Mouse (Mus musculus) bone marrow macrophage, adult 2 months (primary cell): Measurements from ENCODE around the gene Alkbh3. TPM values are rescaled to one million over a fixed set of nuclear protein-coding genes. Genes with fewer than 3 reads are reported as not detected.

Experiments
- H3K27ac ChIP-seq: 2 replicates; pipeline ENCODE4 v1.5.1; 2012; ENCODE audit warnings: low read depth, low read length; ENCODE audit not compliant: insufficient read depth
- H3K4me1 ChIP-seq: 2 replicates; pipeline ENCODE4 v1.6.1; 2012; ENCODE audit warnings: low read length; ENCODE audit not compliant: control insufficient read depth, insufficient read depth
- H3K4me3 ChIP-seq: 2 replicates; pipeline ENCODE4 v1.5.1; 2012; ENCODE audit warnings: mild to moderate bottlenecking, low read length, moderate library complexity; ENCODE audit not compliant: insufficient read depth
- CTCF ChIP-seq: IDR thresholded peaks from 2 replicates; pipeline ENCODE4 v1.5.1; 2012; ENCODE audit warnings: low read depth, mild to moderate bottlenecking, low read length, moderate library complexity
- POLR2A ChIP-seq: IDR thresholded peaks from 2 replicates; pipeline ENCODE4 v1.6.1; 2012; ENCODE audit warnings: mild to moderate bottlenecking, low read depth, low read length, borderline replicate concordance
- polyA plus RNA-seq: library from polyadenylated mRNA; stranded (reverse); fragments of >200 nt; gene quantifications from 2 replicates; pipeline ENCODE4 v1.2.4, GENCODE M21; 2012; ENCODE audit not compliant: missing spikeins, insufficient read depth, insufficient read length

The Alkbh3 gene
- polyA plus RNA-seq, 1 experiment, result 37.4 TPM

DNA sequence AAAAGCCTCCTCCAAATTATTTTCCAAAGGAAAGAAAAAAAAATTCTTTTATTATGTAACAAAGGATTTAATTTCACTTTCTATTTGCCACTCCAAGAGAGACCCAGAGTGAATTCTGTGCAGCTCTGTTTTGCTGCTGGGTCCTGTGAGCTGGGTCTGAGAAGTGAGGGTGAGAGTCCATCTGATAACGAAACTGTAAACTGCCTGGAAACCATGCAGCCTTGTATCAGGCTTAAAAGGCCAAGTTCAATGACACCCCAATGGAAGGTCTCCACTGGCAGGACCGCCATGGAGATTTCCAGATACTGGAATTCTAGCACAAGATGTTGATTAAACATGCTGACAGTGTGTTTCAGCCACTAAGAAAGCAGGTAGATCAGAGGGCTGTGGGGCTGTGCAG is 33.6 kb upstream of the Alkbh3 start:
- Histone ChIP-seq H3K4me1 (peaks cover 34% of the 10 kb centered on the region), H3K4me3 (no peak overlapping the region), H3K27ac (no peak overlapping the region)
- TF ChIP-seq CTCF (no peak), POLR2A (no peak)

DNA sequence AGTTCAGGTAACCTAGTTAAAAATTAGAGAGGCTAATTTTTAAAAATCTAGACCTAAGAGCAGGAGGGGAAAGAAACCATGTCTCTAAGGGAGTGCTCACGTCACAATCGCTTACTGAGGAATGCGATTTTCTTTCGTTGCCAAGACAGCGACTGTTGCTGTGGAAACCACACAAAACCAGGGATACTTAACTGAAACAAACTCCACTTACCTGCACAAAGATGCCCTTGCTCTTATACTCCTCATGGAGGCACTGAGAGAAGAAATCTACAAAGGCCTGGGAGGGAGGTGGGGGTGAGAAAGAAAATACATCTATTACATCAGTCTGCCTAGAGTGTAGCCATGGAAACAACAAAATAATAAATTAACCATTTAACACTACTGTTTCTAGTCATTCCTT is 33.1 kb upstream of the Alkbh3 start:
- no peak overlapping the region for H3K27ac ChIP-seq

DNA sequence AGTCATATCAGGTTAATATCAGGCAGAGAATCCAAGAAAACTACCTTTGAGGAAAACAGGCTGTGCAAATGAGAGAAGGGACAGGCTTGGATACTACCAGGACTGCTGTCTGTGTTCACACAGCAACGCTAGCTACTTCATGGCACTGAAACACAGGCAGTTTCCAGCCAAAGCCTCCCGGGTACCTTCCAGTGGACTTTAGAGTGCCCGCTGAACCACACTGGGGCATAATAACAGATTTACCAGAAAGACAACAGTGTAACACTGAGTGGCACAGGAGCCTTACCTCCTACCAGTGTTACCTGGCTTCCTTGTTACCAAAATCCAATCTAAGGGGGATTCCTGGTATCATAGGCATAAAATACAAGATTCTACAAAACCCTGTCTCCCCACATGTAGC is 31.9 kb upstream of the Alkbh3 start:
- TF ChIP-seq POLR2A (no peak), CTCF (no peak)
- Histone ChIP-seq H3K4me1 (peaks cover 34% of the 10 kb centered on the region), H3K27ac (no peak overlapping the region), H3K4me3 (no peak overlapping the region)

More for the DNA sequence above, 33.1 kb upstream of the Alkbh3 start:
- Histone ChIP-seq H3K4me3 (no peak overlapping the region), H3K4me1 (peaks cover 34% of the 10 kb centered on the region)
- TF ChIP-seq CTCF (no peak), POLR2A (no peak)

DNA sequence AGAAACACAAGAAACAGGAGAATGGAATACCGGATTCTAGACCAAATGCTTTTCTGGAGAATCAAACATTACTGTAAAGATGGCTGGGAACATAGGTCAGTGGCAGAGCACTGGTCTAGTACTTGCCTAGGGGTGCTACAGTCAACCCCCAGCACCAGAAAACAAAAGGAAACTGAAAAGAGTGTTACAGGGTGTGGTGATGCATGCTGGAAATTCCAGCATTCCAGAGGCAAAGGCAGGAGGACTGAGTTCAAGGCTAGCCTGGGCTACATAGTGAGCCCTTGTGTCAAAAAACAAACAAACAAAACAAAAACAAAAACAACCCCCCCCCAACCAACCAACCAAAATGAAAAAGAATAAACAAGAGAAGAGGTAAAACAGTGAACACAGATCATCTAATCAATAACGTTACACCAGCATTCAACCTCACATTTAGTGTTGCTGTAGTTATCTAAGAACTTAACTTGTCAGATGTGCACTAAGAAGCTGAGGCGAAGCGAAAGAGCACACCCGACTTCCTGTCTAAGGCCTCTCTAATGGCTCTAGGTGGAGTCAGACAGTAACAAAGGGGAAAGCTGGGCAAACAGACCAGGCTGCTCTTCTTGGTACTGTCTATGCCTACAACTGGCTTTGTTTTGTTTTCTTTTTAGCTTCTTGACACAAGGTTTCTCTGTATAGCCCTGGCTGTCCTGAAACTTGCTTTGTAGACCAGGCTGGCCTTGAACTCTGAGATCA is 30.0 kb upstream of the Alkbh3 start:
- H3K4me1 ChIP-seq, result peaks cover 23% of the 10 kb centered on the region
- no peak overlapping the region for H3K27ac ChIP-seq
- H3K4me3 ChIP-seq, result no peak overlapping the region
- TF ChIP-seq CTCF, result no peak
- no peak for TF ChIP-seq POLR2A

DNA sequence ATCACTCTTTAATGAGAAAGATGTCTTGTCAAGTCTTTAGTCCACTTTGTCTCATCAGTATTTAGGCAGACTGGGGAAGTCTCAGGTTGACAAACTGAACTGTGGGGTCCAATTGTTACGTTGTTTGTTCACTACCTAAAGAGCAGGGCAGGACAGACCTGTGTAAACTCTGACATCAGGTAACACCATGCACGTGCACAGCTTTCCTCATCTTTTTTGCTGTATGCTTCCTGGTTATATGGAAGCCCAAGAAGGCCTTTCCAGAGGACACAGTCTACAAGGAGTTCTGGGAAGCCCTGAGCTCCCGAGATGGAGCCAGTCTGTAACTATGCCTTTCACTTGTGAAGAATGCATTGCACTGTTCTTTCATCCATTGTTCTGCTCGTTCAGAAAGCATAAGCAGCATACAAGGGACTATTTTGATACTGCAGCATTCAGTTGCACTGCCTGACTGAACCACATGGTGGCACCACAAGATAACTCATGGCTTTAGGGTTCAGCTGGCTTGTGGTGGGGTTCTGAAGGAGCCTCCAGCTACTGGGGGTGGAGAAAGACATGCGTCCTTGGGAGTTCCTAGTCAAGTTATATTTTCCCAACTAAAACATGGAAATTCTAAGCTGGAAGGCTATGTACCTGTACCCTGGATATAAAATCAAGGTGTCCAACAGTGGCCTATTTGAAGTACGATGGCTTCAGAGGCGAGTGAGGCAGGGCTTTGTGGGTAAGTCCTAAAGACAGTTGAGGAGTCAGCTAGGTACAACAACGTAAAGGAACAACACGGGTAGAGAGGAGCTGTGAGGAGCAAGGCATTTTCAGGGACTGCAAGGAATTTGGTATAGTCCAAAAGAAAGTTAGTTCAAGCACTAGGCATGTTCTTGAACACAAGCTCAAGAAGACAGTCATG is 25.1 kb upstream of the Alkbh3 start:
- no peak overlapping the region for H3K27ac ChIP-seq
- H3K4me1 ChIP-seq, result peaks cover 11% of the 10 kb centered on the region
- H3K4me3 ChIP-seq, result no peak overlapping the region
- TF ChIP-seq POLR2A, result no peak
- peak; percentile 68 for TF ChIP-seq CTCF

DNA sequence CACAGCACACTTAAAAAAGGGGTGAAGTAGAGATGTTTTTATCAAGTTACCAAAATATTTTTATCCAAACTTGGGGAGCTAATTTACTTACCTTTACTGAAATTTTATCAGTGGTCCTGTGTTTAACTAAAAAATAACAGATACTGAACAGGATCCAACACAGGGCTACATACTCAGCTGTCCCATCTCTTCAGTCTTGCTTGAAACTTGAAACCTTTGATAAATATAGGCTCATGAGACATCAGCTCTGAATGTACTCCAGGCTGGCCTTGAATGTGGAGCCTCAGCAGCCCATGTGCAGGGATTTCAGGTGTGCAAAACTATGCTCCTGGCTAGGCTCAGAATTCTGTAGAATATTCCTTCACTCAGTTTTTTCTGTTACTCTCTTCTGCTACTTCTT is 20.0 kb upstream of the Alkbh3 start:
- Histone ChIP-seq H3K4me3 (no peak overlapping the region), H3K27ac (no peak overlapping the region), H3K4me1 (no peaks in the 10 kb centered on the region)
- TF ChIP-seq CTCF (no peak), POLR2A (no peak)

DNA sequence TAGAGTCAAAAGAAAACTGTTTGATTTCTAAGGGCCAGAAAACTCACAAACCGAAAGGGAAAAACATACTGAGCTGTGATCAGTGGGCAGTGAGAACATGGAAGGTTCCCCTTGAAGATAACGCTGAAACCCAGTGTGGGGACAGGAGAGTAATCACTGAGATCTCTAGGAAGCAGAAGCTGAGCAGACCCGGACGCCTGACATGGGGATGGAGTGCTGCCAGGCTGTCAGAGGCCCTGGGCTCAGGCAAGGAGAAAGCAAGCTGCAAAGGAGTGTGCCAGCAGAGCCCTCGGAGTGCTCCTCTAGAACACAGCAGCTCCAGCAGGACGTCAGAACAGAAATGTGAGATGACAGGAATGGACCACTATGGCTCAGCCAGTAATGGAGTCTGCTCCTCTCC is 14.0 kb upstream of the Alkbh3 start:
- TF ChIP-seq POLR2A (no peak), CTCF (no peak)
- no peak overlapping the region for H3K4me3 ChIP-seq
- no peaks in the 10 kb centered on the region for H3K4me1 ChIP-seq
- H3K27ac ChIP-seq, result no peak overlapping the region

DNA sequence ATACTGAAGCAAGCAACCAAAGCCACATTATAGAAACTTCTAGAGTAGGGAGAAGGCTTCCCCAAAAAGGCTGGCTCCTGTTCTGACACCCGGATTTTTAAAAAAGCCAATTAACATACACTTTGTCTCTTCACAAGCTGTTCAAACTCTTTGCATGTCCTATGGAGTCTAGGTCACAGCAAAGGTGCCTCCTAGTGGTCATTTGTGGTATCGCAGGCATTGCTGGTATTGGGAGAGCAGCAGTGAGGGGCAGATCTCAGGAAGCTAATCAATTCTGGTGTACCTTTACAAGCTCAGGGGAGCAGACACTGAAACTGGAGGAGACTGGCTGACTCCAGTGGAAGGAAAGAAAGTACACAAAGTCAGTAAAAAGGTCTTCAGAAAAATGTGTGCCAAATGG is 8.3 kb downstream of the Alkbh3 start:
- Histone ChIP-seq H3K27ac (no peak overlapping the region), H3K4me3 (no peak overlapping the region), H3K4me1 (no peaks in the 10 kb centered on the region)
- TF ChIP-seq CTCF (peak; percentile 75), POLR2A (no peak)

DNA sequence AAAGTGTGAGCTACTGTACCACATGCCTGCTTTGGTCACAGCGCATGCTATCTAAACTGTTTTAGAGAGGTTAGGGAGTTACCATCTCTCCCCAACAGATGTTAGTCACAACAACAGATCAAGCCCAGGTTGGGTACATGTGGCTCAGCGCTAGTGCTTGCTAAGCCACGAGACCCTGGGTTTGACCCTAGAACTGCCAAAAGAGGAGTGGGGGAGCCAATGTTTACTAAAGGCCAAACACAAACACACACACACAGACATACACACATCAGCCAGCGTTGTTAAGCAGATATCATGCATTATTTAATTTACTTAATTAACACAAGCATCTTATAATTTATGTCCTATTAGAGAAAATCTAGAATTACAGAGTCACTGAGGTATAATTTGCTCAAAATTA is 8.7 kb downstream of the Alkbh3 start:
- TF ChIP-seq CTCF (no peak), POLR2A (no peak)
- Histone ChIP-seq H3K4me1 (no peaks in the 10 kb centered on the region), H3K4me3 (no peak overlapping the region), H3K27ac (no peak overlapping the region)

DNA sequence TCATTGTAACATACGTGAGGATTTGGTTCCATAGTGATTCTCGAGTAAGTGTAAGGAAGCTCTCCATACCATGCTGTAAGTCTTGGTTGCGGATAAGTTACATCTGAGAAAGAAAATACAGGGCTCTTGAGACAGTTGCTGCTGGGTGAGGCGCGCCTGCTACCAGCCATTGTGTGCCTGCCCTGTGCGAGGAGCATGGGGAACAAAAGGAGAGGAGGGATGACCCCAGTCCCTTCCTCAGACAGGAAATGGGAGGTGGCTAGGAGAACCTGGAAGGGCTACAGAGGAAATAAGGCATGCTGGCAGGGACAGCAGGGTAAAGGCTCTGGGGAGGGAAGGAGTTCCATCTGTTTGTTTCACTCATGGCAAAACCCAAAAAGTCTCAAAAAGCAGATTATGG is 9.2 kb downstream of the Alkbh3 start:
- H3K4me1 ChIP-seq, result no peaks in the 10 kb centered on the region
- no peak overlapping the region for H3K4me3 ChIP-seq
- H3K27ac ChIP-seq, result no peak overlapping the region
- TF ChIP-seq POLR2A (no peak), CTCF (no peak)

DNA sequence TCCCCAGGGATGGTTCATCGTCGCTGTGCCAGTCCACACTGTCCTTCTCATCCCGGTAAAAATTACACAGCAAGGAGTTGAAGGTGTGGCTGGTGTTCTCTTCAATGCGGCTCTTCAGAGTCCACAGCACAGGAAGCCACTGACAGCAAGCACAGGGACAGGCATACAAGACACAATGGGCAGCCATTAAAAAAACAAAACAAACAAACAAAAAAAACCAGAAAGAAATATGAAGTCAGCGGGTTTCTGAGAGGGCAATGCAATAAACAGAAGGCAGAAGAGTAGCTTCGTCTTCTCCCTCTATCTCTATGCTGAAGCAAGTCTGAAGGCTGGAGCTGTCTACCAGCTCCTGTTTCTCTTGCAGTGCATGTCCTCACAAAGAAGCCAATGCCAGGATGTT is 14.4 kb downstream of the Alkbh3 start, which contains the start of gene Gm27027:
Gene Gm27027 (minus strand): TSS at position 101 of the 400 bp plus-strand sequence.
- TF ChIP-seq POLR2A (no peak), CTCF (no peak)
- H3K4me1 ChIP-seq, result no peaks in the 10 kb centered on the region
- H3K4me3 ChIP-seq, result no peak within 1 kb of the TSS
- H3K27ac ChIP-seq, result no peak within 1 kb of the TSS
